Mouse (Mus musculus) kidney, adult 2 months (tissue): ENCODE measurements around the gene Otud1.

Experiments used
- CTCF ChIP-seq: fragments of 200-500 bp; conservative IDR thresholded peaks from 2 replicates; pipeline ENCODE4 v1.5.1; 2011; ENCODE audit warnings: low read depth, mild to moderate bottlenecking, control low read depth, low read length, moderate library complexity, mixed read lengths; ENCODE audit not compliant: insufficient read depth, insufficient read length
- POLR2A ChIP-seq: fragments of 200-500 bp; IDR thresholded peaks from one replicate; pipeline ENCODE4 v1.6.1; 2011; ENCODE audit warnings: low read depth, low read length, control low read depth

DNA sequence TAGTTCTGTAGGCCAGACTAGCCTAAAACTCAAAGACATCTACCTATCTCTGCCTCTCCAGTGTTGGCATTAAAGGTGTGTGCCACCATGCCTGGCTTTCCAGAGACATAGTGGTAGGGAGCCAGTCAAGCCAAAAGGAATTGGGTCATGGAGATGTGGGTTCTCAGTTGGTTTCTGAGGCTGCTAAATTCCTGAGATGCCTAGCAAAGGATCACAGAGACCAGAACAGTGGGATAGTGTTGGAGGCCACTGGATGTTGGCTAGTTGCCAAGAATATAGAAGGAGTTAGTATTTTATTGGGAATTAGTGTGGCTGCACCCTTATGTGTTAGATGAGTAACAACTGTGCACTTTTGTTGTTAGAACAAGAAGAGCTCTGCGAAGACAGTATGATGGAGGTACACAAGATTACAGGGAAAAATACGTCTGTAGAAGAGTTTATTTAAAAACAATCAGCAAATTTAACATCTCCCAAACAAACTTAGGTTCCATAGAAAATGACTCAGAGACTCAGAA is 24.1 kb upstream of the Otud1 start:
- TF ChIP-seq CTCF (no peak), POLR2A (no peak)
